In the genomic region with DNA sequence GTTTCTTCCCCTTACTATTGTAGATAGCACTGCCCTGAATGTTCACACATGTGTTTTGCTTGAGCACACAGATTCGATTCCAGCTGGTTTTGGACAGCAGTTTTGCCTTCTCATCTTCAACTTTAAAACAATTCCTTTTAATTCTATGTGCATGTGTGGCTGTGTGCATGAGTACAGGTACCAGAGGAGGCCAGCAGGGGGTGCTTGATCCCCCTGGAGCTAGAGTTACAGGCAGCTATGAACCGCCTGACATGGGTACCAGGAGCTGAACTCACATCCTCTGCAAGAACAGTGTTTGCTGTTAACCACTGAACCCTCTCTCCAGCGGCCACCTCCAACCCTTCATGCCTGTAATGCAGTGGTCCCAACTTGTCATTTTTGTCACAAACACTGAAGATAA, we compare ENCODE assay signal across 13 mouse cellular contexts. TPM values are rescaled to one million over a fixed set of nuclear protein-coding genes. Genes with fewer than 3 reads are reported as not detected.
DNase-seq lines count a peak whose midpoint lies in the region; ATAC-seq and TF ChIP-seq lines count a peak whose summit lies in the region.
"Had no signal": no experiment of that assay in that cellular context is flagged by ENCODE, and none has a peak within 500 bp of the region (broad histone marks: within the 10 kb centered on the region; RNA-seq: fewer than 3 reads in every experiment).

No protein-coding gene starts in this region.

- WGBS in kidney, embryonic 16.5 days = 97% methylated on average over 3 of the region's 3 CpGs
- WGBS in heart, embryonic 11.5 days (ENCODE audit: insufficient replicate concordance) = 94% methylated on average over 3 of the region's 3 CpGs

- peak; percentile 26; the same call in 1 of the 2 replicates for TF ChIP-seq CTCF in bone marrow macrophage, adult 2 months (IDR thresholded peaks at IDR 0.05; ENCODE audit: low read depth, low read length)

- H3K4me2 ChIP-seq in kidney, embryonic 16.5 days (replicated peaks; ENCODE audit: low read depth, low read length) = no peak overlapping the region
- H3K4me2 ChIP-seq in heart, embryonic 11.5 days = no peak overlapping the region
- H3K4me2 ChIP-seq: forebrain, embryonic 15.5 days had no signal

- no peaks in the 10 kb centered on the region for H3K27me3 ChIP-seq in kidney, embryonic 16.5 days (ENCODE audit: insufficient read depth, low read length)
- no peaks in the 10 kb centered on the region for H3K27me3 ChIP-seq in heart, embryonic 11.5 days (ENCODE audit: control insufficient read depth, insufficient read depth, low read length)
- H3K27me3 ChIP-seq: forebrain, embryonic 15.5 days had no signal

- H3K27ac ChIP-seq in kidney, embryonic 16.5 days (ENCODE audit: low read length) = no peak overlapping the region
- no peak overlapping the region for H3K27ac ChIP-seq in bone marrow macrophage, adult 2 months (ENCODE audit: insufficient read depth, low read depth, low read length)
- no peak overlapping the region for H3K27ac ChIP-seq in heart, embryonic 11.5 days (ENCODE audit: low read depth, low read length)
- H3K27ac ChIP-seq: forebrain, embryonic 15.5 days; heart, embryonic 10.5 days had no signal

- no peak for TF ChIP-seq POLR2A in bone marrow macrophage, adult 2 months (IDR thresholded peaks at IDR 0.05; ENCODE audit: borderline replicate concordance, low read depth, low read length)

- no peak overlapping the region for H3K9ac ChIP-seq in kidney, embryonic 16.5 days (replicated peaks; ENCODE audit: low read length)
- no peak overlapping the region for H3K9ac ChIP-seq in heart, embryonic 11.5 days (ENCODE audit: low read depth, low read length)
- H3K9ac ChIP-seq: forebrain, embryonic 15.5 days had no signal

- no peak for ATAC-seq in kidney, embryonic 16.5 days (ENCODE audit: low FRiP score, low TSS enrichment)
- no peak for ATAC-seq in heart, embryonic 11.5 days (replicated peaks; ENCODE audit: insufficient number of reproducible peaks, low FRiP score, low TSS enrichment)
- ATAC-seq: forebrain, embryonic 15.5 days had no signal

- peak; percentile 30 for DNase-seq in kidney, postnatal 10 days
- peak; percentile 53 for DNase-seq in 3T3-L1 (ENCODE audit: low read depth, low spot score)
- peak; percentile 53 for DNase-seq in B cell, adult 2 months
- no peak for DNase-seq in layer of hippocampus, postnatal 36 days
- DNase-seq in urinary bladder, postnatal 25 days (ENCODE audit: low spot score) = no peak
- DNase-seq: embryo, embryonic 11 days had no signal

- no peaks in the 10 kb centered on the region for H3K9me3 ChIP-seq in kidney, embryonic 16.5 days (ENCODE audit: low read length)
- no peaks in the 10 kb centered on the region for H3K9me3 ChIP-seq in heart, embryonic 11.5 days (replicated peaks; ENCODE audit: control insufficient read depth, low read length)
- H3K9me3 ChIP-seq: forebrain, embryonic 15.5 days; heart, embryonic 10.5 days had no signal

- H3K4me3 ChIP-seq in kidney, embryonic 16.5 days (ENCODE audit: low read length) = no peak overlapping the region
- H3K4me3 ChIP-seq in bone marrow macrophage, adult 2 months (ENCODE audit: insufficient read depth, low read length) = no peak overlapping the region
- no peak overlapping the region for H3K4me3 ChIP-seq in heart, embryonic 11.5 days (ENCODE audit: low read depth, low read length)
- H3K4me3 ChIP-seq: forebrain, embryonic 15.5 days; heart, embryonic 10.5 days; myocyte had no signal

- peaks cover 61% of the 10 kb centered on the region for H3K36me3 ChIP-seq in kidney, embryonic 16.5 days (ENCODE audit: insufficient read depth, low read length)
- peaks cover 27% of the 10 kb centered on the region for H3K36me3 ChIP-seq in heart, embryonic 11.5 days (ENCODE audit: control insufficient read depth, insufficient read depth, low read length)

- H3K4me1 ChIP-seq in kidney, embryonic 16.5 days (ENCODE audit: insufficient read depth, low read length) = peaks cover 16% of the 10 kb centered on the region
- peaks cover 15% of the 10 kb centered on the region for H3K4me1 ChIP-seq in bone marrow macrophage, adult 2 months (ENCODE audit: control insufficient read depth, insufficient read depth, low read length)
- peaks cover 12% of the 10 kb centered on the region for H3K4me1 ChIP-seq in heart, embryonic 11.5 days (ENCODE audit: control insufficient read depth, insufficient read depth, low read length)

RNA-seq across cellular contexts. Expression of gene Tmem116, which starts 3.2 kb away (rescaled TPM):
- 11.5 and 14.0 TPM in 2 replicates for polyA plus RNA-seq in kidney, embryonic 16.5 days (2015; fragmentation: Nextera tagmentation; extraction: Ambion mirVana)
- polyA plus RNA-seq in bone marrow macrophage, adult 2 months (2012; ENCODE audit: insufficient read depth, insufficient read length, missing spikeins) = 2.3 and 2.8 TPM in 2 replicates
- total RNA-seq in layer of hippocampus, postnatal 36 days (2021) = 1 to 10 TPM; 8.1 to 8.8 TPM
- polyA plus RNA-seq in heart, embryonic 11.5 days (2014; fragmentation: Nextera tagmentation; extraction: Ambion mirVana) = 3.5 and 4.0 TPM in 2 replicates

RNA-seq across cellular contexts. Expression of gene Erp29, which starts 3.9 kb away (rescaled TPM):
- 203 and 208 TPM in 2 replicates for polyA plus RNA-seq in kidney, embryonic 16.5 days (2015; fragmentation: Nextera tagmentation; extraction: Ambion mirVana)
- polyA plus RNA-seq in bone marrow macrophage, adult 2 months (2012; ENCODE audit: insufficient read depth, insufficient read length, missing spikeins) = 365 and 401 TPM in 2 replicates
- total RNA-seq in layer of hippocampus, postnatal 36 days (2021) = 100 to 1,000 TPM; 145 to 147 TPM
- polyA plus RNA-seq in heart, embryonic 11.5 days (2014; fragmentation: Nextera tagmentation; extraction: Ambion mirVana) = 137 and 153 TPM in 2 replicates

RNA-seq across cellular contexts. Expression of gene Naa25, which starts 50.7 kb away (rescaled TPM):
- polyA plus RNA-seq in kidney, embryonic 16.5 days (2015; fragmentation: Nextera tagmentation; extraction: Ambion mirVana) = 46.5 and 47.5 TPM in 2 replicates
- 9.9 and 14.0 TPM in 2 replicates for polyA plus RNA-seq in bone marrow macrophage, adult 2 months (2012; ENCODE audit: insufficient read depth, insufficient read length, missing spikeins)
- 10 to 100 TPM; 43.4 to 45.5 TPM for total RNA-seq in layer of hippocampus, postnatal 36 days (2021)
- 37.2 and 43.8 TPM in 2 replicates for polyA plus RNA-seq in heart, embryonic 11.5 days (2014; fragmentation: Nextera tagmentation; extraction: Ambion mirVana)

RNA-seq across cellular contexts. Expression of gene Adam1b, which starts 54.8 kb away (rescaled TPM):
- polyA plus RNA-seq in kidney, embryonic 16.5 days (2015; fragmentation: Nextera tagmentation; extraction: Ambion mirVana) = 0.22 and 0.24 TPM in 2 replicates
- not detected in 2 replicates for polyA plus RNA-seq in bone marrow macrophage, adult 2 months (2012; ENCODE audit: insufficient read depth, insufficient read length, missing spikeins)
- total RNA-seq in layer of hippocampus, postnatal 36 days (2021) = under 1 TPM; 0.13 to 0.15 TPM
- polyA plus RNA-seq in heart, embryonic 11.5 days (2014; fragmentation: Nextera tagmentation; extraction: Ambion mirVana) = 0.29 and 0.45 TPM in 2 replicates
- total RNA-seq: adrenal gland, postnatal 36 days had no signal
- polyA plus RNA-seq: forebrain, embryonic 15.5 days had no signal

Comparison
In these comparisons a context has a peak if more than half of its experiments do, and no peak if none do; other contexts are left out.
1. DNase-seq: peak in kidney, postnatal 10 days (single experiment), 3T3-L1 (single experiment) and B cell, adult 2 months (2 of 2); none in layer of hippocampus, postnatal 36 days (0 of 2) and urinary bladder, postnatal 25 days (single experiment).